Mouse (Mus musculus) thymus, adult 2 months (tissue): ENCODE measurements around the gene Lbp.

ENCODE experiments used
- CTCF ChIP-seq: fragments of 200-500 bp; IDR thresholded peaks from 2 replicates; pipeline ENCODE4 v1.5.1; 2012; ENCODE audit warnings: mild to moderate bottlenecking, control low read depth, low read length, moderate library complexity, borderline replicate concordance; ENCODE audit not compliant: control insufficient read depth, poor library complexity, insufficient read depth; ENCODE audit errors: extremely low read depth
- POLR2A ChIP-seq: fragments of 200-500 bp; IDR thresholded peaks from 2 replicates; pipeline ENCODE4 v1.6.1; 2012; ENCODE audit warnings: mild to moderate bottlenecking, low read length, control low read depth, moderate library complexity; ENCODE audit not compliant: control insufficient read depth, poor library complexity, insufficient read depth; ENCODE audit errors: extremely low read depth

- TF ChIP-seq POLR2A (no peak), CTCF (no peak)
Observed at GRCm38 (mm10) chr2:158334356-158334755, 28.1 kb downstream of the Lbp start.
